Mouse (Mus musculus) fat pad, adult 2 months (tissue): ENCODE measurements around the gene Tmem98.

Source experiments
- DNase-seq: peaks from one replicate; pipeline ENCODE4 v3.0.0-alpha.2; 2011; ENCODE audit warnings: low read depth, low spot score; ENCODE audit errors: extremely low read depth

Tmem98 gene

DNA sequence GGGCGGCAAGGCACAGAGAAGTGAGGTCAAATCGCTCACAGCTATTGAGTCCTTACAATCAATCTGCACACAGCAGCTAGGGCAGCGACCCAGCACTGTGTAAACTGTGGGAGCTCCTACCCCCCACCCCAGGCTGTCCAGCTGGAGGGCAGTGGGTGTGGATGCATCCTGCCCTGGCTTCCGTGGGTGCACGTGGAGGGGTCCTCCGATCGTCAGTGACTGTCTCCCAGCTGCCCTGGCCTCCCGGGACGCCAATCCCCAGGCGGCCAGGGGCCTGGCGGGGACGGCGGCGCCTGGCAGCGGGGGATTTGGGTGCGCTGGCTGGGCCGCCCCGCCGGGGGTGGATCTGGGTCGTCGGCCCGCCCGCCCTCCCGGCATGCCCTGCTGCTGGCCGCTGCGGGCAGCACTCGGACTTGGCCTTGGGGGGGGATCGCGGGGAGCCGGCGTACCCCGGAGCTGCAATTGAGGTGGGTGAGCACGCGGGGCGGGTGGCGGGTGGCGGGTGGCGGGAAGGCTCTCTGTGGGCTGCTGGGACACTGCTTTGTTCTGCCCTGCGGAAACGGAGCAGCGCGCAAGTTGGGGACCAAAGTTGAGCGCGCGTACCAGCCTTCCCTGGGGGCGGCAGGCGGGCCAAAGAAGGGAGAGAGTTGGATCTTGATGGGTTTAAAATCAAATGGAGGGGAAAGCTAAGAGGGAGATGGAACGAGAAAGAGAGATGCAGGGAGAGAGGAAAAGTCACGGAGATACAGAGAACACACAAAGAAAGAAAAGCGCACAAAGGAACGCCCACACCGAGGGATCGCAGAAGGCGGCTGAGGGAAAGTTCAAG is at the start of gene Tmem98:
TSS of gene Tmem98 (plus strand) at position 183 of the 829 bp plus-strand sequence.
- DNase-seq, result no peak

DNA sequence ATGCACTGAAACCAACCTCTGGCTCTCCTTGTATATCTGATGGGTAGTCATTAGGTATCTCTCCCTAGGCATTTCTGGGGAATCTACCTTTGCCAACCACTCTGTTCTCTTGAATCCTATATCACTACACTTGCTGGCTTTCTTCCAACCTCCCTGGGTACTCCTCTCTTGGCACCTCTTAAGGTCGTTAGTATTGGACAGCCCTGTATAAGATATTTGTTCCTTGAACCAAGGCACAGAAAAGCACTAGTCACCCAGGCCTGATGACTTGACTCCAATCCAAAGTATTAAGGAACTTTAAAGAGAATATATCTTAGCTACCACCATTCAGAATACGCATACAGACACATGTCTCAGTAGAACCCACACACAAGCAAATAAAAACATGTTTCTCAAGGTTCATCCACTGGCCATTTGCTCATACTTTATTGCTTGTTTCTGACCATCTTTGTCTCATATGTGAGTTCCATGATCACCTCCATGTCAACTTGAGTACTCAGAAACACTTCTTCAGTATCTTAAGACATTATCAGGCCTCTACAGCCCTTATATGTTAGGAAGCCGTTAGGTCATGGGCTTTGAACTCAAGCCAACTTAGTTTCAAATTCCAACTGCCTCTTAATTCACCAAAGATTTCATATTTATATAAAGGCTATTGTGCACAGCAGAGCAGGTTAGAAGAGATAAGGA is 48.5 kb upstream of the Tmem98 start:
- DNase-seq, result no peak

DNA sequence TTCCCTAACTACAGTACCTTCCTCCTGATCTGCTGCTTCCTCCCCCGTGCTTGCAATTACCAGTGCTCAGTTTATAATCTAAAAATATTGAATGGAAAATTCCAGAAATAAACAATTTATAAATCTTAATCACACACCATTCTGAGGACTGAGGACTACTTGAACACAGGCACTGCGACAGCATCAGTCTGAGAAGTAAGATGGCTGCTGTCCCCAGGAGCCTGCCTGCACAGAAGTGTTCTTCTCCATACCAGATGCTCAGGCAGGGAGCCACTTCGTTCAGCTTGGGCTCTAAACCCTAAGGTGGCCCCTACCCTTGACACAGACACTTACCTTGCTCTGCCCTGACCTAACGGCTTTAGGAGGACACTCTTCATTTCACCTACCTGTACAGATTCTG is 47.9 kb upstream of the Tmem98 start:
- no peak for DNase-seq

DNA sequence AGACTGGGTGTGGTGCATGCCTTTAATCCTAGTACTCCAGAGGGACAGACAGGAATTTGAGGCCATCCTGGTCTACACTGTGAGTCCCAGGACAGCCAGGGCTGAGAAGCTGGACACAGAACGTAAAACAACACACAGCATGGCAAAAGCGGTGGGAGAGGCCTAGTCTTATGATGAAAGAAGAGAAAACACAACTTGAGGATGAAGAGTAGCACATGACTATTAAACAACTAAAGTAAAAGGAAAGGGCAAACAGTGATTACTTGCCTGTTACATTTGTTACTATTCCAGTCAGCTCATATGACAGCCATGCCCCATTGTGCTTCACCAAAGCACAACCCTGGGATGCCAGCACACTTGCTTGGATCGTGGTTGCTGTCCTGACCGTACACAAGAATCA is 43.9 kb upstream of the Tmem98 start:
- no peak for DNase-seq

DNA sequence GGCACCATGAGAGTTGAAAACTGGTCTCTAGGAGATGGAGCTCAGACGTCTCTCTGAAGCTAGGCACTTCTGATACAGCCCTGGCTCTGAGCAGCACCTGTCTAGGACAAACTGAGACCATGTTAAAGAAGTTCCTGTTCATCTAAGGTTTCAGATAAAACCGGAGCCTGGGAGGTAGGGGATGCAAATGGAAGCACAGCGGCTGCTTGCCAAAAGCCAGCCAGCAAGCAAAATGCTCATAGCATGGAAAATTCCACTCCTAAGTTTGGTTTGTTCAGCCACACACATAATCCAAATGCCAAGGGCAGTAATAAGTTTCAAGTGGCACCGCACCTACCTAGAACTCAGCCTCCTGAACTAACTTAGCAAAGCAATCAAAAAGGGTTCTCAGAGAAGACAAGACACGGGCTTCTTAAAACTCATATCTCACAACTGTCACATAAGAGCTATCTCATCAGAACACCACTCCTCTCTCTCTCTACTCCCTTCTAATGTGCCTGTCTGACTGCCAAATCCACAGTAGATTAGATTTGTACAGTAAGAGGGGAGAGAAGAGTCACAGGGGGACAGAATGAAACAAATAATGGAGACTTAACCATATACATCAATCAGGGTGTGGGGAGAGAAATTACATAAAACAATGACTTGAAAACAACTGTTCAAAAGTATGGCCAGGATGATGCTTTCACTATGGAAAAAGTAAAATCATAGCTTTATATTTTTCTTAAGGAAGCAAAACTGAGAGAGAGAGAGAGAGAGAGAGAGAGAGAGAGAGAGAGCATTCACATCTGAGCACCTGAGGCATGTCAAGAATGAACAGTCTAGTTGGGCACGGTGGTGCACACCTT is 43.3 kb upstream of the Tmem98 start:
- DNase-seq, result no peak

DNA sequence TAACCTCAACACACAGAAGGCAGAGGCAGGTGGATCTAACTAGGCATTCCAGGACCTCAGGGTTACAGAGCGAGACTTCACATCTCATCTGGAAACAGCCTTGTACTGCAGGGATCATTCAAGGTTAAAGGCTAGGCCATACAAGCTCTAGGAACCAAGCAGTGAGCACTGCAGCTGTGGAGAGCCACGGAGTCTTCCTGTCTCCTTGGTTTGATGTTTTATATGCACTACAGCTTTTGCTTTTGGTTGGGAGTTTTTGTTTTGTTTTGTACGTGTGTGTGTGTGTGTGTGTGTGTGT is 42.7 kb upstream of the Tmem98 start:
- no peak for DNase-seq

DNA sequence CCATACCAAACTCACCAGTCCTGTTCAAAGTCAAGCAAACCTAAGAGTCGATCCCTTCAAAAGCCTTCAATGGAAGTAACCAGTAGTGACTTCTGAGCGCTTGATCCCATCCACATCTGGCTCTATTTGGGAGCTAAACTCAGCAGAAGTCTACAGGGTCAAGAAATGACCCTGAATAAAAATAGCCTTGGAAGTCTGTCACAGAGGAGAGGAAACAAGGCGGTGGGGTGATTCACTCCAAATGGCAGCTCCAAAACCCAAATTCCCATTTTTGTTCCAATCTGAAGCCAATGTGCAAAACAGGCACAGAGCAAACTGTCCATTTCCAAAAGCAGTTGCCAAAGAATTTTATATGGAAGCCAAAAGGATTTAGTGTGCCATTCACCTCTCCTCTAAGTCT is 38.8 kb upstream of the Tmem98 start:
- no peak for DNase-seq

DNA sequence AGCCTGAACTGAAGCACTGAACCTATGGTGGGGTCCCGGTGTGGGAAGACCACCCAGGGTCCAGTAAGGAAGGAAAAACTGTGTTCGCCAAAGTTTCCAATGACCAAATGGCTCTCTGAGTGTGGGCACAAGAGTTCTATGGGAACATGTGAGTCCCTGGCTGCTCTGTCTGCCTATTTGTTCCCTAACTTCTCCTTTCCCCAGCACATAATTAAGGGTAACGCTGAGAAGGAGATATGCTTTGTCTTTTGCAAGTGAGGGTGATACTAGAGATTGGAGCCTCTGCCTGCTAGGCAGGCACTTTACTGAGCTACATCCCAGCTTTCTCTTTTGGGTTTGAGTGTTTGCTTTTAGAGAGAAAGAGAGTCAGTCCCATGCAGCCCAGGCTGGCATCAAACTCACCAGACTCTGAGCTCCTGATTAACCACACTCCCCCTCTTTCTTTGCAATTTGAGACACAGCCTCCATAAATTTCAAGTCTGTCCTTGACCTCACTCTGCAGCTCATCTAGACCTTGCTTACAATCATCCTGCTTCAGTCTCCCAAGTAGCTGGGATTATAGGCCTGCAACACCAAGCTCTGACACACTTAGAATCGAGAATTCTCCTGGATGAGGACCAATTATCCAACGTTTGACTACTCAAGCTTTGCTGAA is 38.3 kb upstream of the Tmem98 start:
- no peak for DNase-seq

DNA sequence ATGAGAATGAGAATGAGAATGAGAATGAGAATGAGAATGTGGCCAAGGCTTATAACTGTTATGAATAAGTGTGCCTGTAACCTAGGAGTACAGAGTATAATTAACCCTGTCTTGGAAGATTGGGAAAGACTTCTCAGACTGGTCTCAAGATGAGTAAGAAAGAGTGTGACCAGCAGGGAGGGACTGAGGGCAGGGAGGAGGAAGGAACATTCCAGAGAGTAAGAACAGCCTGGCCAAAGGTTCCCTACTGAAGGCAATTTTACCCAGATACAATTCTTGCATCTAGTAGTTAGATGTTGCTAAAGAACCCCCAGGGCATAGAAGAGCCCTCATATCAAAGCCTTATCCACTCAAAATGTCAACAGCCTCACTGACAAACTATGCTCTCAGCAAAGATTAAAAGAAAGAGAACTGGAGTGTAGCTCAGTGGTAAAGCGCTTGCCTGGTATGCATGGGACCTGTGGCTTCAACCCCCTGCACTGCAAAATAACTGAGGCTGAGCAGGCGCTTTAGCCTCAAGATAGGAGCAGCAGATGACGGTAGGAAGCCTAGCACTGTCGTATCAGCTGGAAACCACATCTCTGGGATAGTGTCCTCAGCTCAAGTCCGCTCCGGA is 37.3 kb upstream of the Tmem98 start:
- no peak for DNase-seq

DNA sequence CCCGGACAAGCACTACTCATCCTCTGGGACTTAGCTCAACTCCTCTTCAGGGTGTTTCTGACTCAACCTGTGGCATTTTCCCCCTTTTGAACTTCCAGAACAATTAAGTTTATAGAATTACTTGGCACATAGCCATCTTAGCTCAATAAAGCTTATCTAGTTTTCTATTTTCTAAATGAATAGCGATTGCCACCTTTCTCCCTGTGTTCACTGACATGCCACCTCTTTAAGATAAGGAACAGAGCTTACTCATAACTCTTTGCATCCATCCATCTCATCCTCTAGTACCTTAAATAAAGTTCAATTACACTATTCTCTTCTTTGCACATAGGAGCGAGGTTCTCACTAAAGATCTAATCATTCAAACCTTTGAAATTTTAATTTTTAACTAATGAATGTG is 34.4 kb upstream of the Tmem98 start:
- no peak for DNase-seq

DNA sequence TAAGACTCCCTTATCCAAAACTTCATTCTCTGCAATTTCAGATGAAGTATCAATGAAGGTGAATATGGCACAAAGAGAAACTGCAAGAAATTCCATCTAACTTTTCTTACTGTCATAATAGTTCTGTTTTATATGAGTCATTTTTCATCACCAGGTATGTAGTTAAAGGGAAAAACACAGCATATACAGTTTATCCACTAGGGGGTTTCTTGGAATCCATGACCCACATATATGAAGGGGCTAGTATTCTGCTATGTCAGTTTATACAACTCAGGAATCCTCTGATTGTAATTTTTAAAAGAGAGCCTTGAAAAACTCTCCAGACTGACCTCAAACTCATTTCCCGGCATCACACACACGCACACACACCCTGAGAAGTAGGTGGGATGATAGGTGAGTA is 32.3 kb upstream of the Tmem98 start:
- DNase-seq, result no peak

DNA sequence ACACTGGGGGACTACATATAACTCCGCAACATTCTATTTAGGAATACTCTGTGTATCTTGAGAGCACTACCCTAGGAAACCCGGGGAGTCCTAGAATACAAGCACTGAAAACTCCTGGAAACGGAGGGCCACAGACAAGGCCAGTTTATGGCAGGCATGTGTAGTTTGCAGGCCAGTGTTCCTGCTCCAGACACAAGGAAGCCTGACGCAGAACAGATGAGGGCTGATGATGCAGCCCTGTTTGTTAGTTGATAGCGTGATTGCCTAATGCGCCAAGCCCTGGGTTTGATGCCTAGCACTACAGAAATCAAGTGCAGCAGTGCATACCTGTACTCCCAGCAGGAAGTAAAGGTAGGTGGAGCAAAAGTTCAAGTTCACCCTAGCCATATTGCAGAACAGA is 31.8 kb upstream of the Tmem98 start:
- no peak for DNase-seq

DNA sequence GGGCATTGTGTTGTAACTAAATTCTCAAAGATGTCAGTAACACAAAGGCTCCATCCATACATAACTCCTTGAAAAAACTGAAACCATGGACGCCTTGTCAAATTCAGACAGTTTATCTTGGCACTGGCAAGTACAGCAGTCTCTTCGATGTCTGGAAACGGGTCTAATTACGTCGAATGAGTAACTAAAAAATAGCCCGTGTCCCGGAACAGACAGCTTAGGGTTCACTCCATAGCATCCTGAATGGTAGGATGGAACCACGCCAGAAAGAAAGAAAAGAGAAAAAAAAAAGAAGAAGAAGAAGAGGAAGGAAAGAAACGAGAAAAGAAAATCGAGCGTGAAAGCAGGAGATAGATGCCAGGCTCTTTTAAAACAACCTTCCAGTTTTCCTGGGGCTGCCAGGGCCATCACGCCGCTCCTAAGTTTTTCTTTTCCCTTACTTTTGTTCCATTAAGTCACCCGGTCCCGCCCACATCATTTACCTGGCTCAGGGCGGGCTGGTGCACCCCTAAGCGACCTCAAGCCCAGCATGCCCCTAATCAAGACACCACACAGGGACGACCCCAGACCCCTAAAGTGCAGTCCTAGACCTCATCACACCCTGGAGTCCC is 31.0 kb upstream of the Tmem98 start:
- no peak for DNase-seq

DNA sequence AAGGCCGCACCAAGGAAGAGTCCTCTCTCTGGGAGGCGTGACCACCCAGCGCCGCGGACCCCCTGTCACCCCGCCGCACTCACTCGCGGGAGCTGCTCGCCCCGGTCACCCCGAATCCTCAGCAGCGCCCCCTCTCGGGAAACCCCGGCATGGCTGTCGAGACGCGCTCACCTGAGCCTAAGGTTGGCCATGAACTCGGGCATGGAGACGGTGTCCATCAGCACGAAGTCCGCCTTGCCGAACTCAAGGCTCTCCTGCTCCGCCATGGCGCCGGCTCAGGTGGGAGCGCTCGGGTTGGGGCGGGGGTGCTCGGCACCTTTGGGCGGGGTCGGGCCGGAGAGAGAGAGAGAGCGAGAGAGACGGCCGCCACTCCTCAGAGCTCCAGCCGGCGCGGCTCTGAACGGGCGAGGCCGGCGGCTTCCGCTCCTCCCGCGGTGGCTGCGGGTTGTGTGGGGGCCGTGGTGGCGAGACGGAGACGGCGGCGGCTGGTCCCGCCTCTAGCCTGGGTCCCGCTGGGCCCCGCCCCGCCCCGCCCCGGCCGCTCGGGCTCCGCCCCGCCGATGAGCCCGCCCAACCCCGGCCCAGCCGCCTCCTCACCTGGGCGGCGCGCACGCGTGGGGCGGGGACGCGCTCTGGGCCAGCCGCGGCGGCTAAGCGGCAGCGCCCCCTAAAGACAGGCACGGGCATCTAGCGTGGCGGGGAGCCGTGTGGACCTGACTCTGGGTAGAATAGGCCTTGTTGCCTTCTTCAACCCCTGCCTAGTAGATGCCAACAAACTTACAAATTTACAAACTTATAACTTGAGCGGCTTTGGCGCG is 30.2 kb upstream of the Tmem98 start, which contains the start of gene Myo1d:
TSS of gene Myo1d (minus strand) at position 499 of the 818 bp plus-strand sequence.
- no peak for DNase-seq

DNA sequence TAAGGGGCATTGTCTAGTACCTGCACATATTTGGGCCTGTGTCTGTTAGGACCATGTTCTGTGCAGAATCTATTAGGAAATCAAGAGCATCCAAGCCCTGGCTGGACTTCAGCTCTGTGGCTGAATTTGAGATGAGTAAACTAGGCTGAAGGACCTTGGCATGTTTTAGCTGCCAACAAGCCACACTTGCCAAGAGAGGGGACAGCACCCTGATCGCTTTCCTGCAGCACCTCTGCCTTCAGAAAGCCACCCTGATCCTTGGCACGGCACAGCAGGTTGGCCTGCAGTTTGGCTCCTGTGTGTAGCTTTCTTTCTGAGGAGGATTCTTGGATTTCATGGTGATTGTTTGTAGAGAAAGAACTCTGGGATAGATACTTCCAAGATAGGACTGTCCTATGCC is 28.4 kb upstream of the Tmem98 start:
- no peak for DNase-seq

DNA sequence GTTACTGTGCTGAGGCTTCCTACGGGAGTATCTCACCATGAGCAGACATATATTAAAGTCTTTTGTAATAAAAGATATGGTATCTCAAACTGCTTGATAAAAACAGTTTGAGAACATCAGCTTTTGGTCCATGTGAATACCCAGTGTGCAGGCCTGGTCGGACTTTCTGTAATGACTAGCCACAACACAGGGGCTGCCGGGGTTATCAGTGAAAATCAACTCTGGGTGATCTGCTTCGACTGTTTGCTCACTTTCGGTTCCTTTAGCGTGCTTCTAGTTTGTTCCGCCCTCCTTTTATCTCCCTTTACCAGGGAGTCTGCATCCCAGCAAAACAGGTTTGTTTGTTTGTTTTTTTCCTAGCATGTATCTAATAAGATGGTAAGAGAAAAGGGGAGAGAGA is 26.5 kb upstream of the Tmem98 start:
- no peak for DNase-seq

DNA sequence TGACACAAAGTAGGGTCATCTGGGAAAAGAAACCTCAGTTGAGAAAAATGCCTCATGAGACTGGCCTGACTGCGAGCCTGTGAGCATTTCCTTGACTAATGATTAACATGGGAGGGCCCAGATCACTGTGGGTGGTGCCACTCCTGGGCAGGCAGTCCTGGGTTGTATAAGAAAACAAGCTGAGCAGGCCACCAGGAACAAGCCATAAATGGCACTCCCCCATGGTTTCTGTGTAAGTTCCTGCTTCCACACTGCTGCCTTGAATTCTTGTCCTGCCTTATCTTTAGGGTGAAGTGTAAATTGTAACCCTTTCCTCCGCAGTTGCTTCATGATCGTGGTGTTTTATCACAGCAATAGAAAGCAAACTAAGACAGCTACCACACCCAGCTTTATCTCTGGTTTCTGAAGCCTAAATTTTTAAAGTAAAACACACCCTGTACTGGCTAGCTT is 25.7 kb upstream of the Tmem98 start:
- DNase-seq, result no peak

DNA sequence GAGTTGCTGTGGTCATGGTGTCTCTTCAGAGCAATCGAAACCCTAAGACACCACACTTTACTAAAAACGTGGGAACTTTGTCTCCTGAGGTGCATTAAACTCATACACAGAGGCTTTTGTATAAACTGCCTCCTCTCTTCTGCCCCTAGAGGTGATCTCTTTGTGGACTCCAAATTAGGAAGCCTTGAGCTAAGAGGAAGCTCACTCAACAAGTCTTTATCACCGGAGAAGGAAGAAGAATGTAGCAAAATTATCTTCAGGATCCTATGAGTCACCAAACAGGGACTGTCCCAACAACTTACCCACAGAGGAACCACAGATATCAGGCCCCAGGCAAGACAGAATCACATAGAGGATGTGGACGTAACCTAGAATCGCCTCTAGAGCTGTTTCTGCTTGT is 24.3 kb upstream of the Tmem98 start:
- DNase-seq, result no peak

DNA sequence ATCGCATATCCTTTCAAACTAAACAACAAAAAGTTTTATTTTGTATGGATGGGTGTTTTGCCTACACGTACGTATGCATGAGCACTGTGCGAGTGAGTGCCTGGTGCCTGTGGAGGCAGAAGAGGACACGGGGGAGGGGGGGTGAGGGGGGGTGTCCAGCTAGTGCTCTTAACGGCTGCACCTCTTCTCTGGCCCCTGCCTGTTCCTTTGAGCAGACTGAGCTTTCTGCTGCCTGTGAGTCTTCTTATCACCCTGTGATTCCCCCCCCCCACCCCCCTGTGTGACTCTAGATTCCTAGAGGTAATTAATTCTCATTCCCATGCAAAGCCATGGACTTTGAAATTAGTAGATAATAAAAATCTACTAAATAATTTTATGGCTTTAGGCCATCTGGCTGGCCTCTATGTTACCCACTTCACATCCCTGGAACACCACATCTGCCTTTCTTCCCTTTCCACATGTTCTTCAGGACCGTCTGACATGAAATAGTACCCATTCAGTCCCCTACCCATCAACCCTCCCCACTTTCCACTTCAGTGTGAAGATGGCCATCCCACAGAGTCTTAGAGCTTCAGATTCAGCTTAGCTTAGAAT is 20.2 kb upstream of the Tmem98 start:
- no peak for DNase-seq
